Mouse (Mus musculus) kidney, adult 2 months (tissue): ENCODE results near the gene Vma21-ps.

Experiments used
- CTCF ChIP-seq: fragments of 200-500 bp; conservative IDR thresholded peaks from 2 replicates; pipeline ENCODE4 v1.5.1; 2011; ENCODE audit warnings: low read depth, mild to moderate bottlenecking, control low read depth, low read length, moderate library complexity, mixed read lengths; ENCODE audit not compliant: insufficient read depth, insufficient read length
- POLR2A ChIP-seq: fragments of 200-500 bp; IDR thresholded peaks from one replicate; pipeline ENCODE4 v1.6.1; 2011; ENCODE audit warnings: low read depth, low read length, control low read depth

DNA sequence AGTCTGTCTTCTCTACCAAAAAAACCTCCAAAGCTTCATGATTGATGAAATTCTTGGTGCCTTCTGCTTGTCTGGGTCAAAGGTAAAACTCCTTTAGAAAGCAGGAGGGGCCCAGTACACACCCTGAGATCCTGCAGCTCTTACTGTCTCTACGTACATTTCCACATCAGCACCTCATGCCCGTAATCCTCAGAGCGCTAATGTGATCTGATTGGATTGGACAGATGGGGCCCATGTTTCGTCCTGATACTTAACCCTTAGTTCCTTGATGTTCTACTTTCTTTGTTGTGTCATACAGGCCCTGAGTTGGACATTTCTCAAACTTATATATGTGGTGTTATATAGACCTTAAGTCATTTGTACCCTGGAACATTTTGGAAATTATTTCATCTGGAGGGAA is 9.6 kb downstream of the Vma21-ps start:
- TF ChIP-seq CTCF (no peak), POLR2A (no peak)
